Mouse (Mus musculus) layer of hippocampus, postnatal 14 days (tissue): ENCODE measurements at regions not wholly inside any gene's neighbourhood (a gene's known extent, or its start where the extent isn't known, plus 50 kb on each side); places are given as distances from the start of the nearest gene placed in this dataset.

Experiments
- DNase-seq, 2 experiments: peaks; one replicate each; pipeline ENCODE4 v3.0.0; 2021 to 2022; ENCODE audit warnings: low spot score in 2 of 2, mixed read lengths in 1 of 2

- DNase-seq: no peak
Observed at GRCm38 (mm10) chr11:114335950-114336838, 269.3 kb upstream of the Sdk2 start.

- no peak for DNase-seq
Observed at GRCm38 (mm10) chr11:114331579-114332150, 264.8 kb upstream of the Sdk2 start.

- no peak for DNase-seq
Observed at GRCm38 (mm10) chr11:114330316-114330715, 263.5 kb upstream of the Sdk2 start.

- no peak for DNase-seq
Observed at GRCm38 (mm10) chr11:114322627-114323026, 255.8 kb upstream of the Sdk2 start.

- DNase-seq: no peak
Observed at GRCm38 (mm10) chr11:114321974-114322373, 255.1 kb upstream of the Sdk2 start.

- DNase-seq: peak in 1 of 2 experiments; percentile 45
Observed at GRCm38 (mm10) chr11:114321527-114321926, 254.7 kb upstream of the Sdk2 start.

- DNase-seq: no peak
Observed at GRCm38 (mm10) chr11:114315274-114315673, 248.4 kb upstream of the Sdk2 start.

- no peak for DNase-seq
Observed at GRCm38 (mm10) chr11:114313652-114314051, 246.8 kb upstream of the Sdk2 start.

GRCm38 (mm10) chr11:114311640-114312039 is 244.8 kb upstream of the Sdk2 start:
- no peak for DNase-seq

- no peak for DNase-seq
Observed at GRCm38 (mm10) chr11:114303636-114304354, 236.9 kb upstream of the Sdk2 start.

GRCm38 (mm10) chr11:114300611-114301319 is 233.9 kb upstream of the Sdk2 start:
- DNase-seq: no peak

GRCm38 (mm10) chr11:114296816-114297334 is 230.0 kb upstream of the Sdk2 start:
- DNase-seq: no peak

GRCm38 (mm10) chr11:114294511-114295250 is 227.8 kb upstream of the Sdk2 start:
- DNase-seq: no peak

GRCm38 (mm10) chr11:114291258-114291657 is 224.4 kb upstream of the Sdk2 start:
- no peak for DNase-seq

GRCm38 (mm10) chr11:114289946-114290345 is 223.1 kb upstream of the Sdk2 start:
- DNase-seq: no peak

- peak; percentile 56 to 74 for DNase-seq
Observed at GRCm38 (mm10) chr11:114284820-114285666, 218.2 kb upstream of the Sdk2 start.

GRCm38 (mm10) chr11:114283208-114283607 is 216.4 kb upstream of the Sdk2 start:
- DNase-seq: no peak

GRCm38 (mm10) chr11:114282566-114282965 is 215.7 kb upstream of the Sdk2 start:
- no peak for DNase-seq

- no peak for DNase-seq
Observed at GRCm38 (mm10) chr11:114281846-114282245, 215.0 kb upstream of the Sdk2 start.
